Mouse (Mus musculus): ENCODE measurements around the gene Snx22. TPM values are rescaled to one million over a fixed set of nuclear protein-coding genes. Genes with fewer than 3 reads are reported as not detected.

Snx22 gene
- total RNA-seq (2015) (0.21 TPM in 1 of 2 replicates, not detected in the other), total RNA-seq (2017) (0.37 and 0.77 TPM in 2 replicates)

GRCm38 (mm10) chr9:66069583-66069982 lies at the start of gene Snx22:
Gene Snx22, minus strand, starts transcription at chr9:66069719.
- ATAC-seq (ENCODE audit: poor library complexity, severe bottlenecking), result peak; percentile 98

- no peak for ATAC-seq (ENCODE audit: poor library complexity, severe bottlenecking)
Observed at GRCm38 (mm10) chr9:66116890-66117289, 47.4 kb upstream of the Snx22 start.

- peak; percentile 95 for ATAC-seq (ENCODE audit: poor library complexity, severe bottlenecking)
Observed at GRCm38 (mm10) chr9:66114341-66114740, 44.8 kb upstream of the Snx22 start.

- ATAC-seq (ENCODE audit: poor library complexity, severe bottlenecking), result no peak
Observed at GRCm38 (mm10) chr9:66110611-66111379, 41.3 kb upstream of the Snx22 start.

GRCm38 (mm10) chr9:66110126-66110525 lies 40.6 kb upstream of the Snx22 start:
- no peak for ATAC-seq (ENCODE audit: poor library complexity, severe bottlenecking)

- no peak for ATAC-seq (ENCODE audit: poor library complexity, severe bottlenecking)
Observed at GRCm38 (mm10) chr9:66109574-66109973, 40.1 kb upstream of the Snx22 start.

GRCm38 (mm10) chr9:66105168-66105567 lies 35.6 kb upstream of the Snx22 start:
- ATAC-seq (ENCODE audit: poor library complexity, severe bottlenecking), result no peak

GRCm38 (mm10) chr9:66104601-66105000 lies 35.1 kb upstream of the Snx22 start:
- no peak for ATAC-seq (ENCODE audit: poor library complexity, severe bottlenecking)

GRCm38 (mm10) chr9:66102668-66103067 lies 33.1 kb upstream of the Snx22 start:
- ATAC-seq (ENCODE audit: poor library complexity, severe bottlenecking), result no peak

- ATAC-seq (ENCODE audit: poor library complexity, severe bottlenecking), result no peak
Observed at GRCm38 (mm10) chr9:66101577-66101976, 32.1 kb upstream of the Snx22 start.

- no peak for ATAC-seq (ENCODE audit: poor library complexity, severe bottlenecking)
Observed at GRCm38 (mm10) chr9:66092664-66093063, 23.1 kb upstream of the Snx22 start.

GRCm38 (mm10) chr9:66091327-66092231 lies 22.1 kb upstream of the Snx22 start:
- no peak for ATAC-seq (ENCODE audit: poor library complexity, severe bottlenecking)

- no peak for ATAC-seq (ENCODE audit: poor library complexity, severe bottlenecking)
Observed at GRCm38 (mm10) chr9:66090593-66091244, 21.2 kb upstream of the Snx22 start.

GRCm38 (mm10) chr9:66088411-66088810 lies 18.9 kb upstream of the Snx22 start:
- ATAC-seq (ENCODE audit: poor library complexity, severe bottlenecking), result no peak; the same call in 1 of the 2 replicates

- ATAC-seq (ENCODE audit: poor library complexity, severe bottlenecking), result no peak
Observed at GRCm38 (mm10) chr9:66087062-66087461, 17.5 kb upstream of the Snx22 start.

GRCm38 (mm10) chr9:66084171-66084570 lies 14.7 kb upstream of the Snx22 start:
- ATAC-seq (ENCODE audit: poor library complexity, severe bottlenecking), result no peak

- ATAC-seq (ENCODE audit: poor library complexity, severe bottlenecking), result peak; percentile 67
Observed at GRCm38 (mm10) chr9:66081999-66082398, 12.5 kb upstream of the Snx22 start.

GRCm38 (mm10) chr9:66080804-66081459 lies 11.4 kb upstream of the Snx22 start:
- no peak for ATAC-seq (ENCODE audit: poor library complexity, severe bottlenecking)

GRCm38 (mm10) chr9:66078493-66078892 lies 9.0 kb upstream of the Snx22 start:
- ATAC-seq (ENCODE audit: poor library complexity, severe bottlenecking), result no peak

GRCm38 (mm10) chr9:66078072-66078471 lies 8.6 kb upstream of the Snx22 start:
- no peak for ATAC-seq (ENCODE audit: poor library complexity, severe bottlenecking)

- no peak for ATAC-seq (ENCODE audit: poor library complexity, severe bottlenecking)
Observed at GRCm38 (mm10) chr9:66072754-66073153, 3.2 kb upstream of the Snx22 start.
